Mouse (Mus musculus) CH12.LX (cell line): ENCODE measurements around the gene Atp6ap1. TPM values are rescaled to one million over a fixed set of nuclear protein-coding genes. Genes with fewer than 3 reads are reported as not detected.
A peak's percentile ranks its signal among the peaks of the same experiment; 100 is the strongest.

Source experiments
- DNase-seq: peaks from one replicate; pipeline ENCODE4 v3.0.0-alpha.2; 2013; ENCODE audit errors: extremely low read depth
- H3K27ac ChIP-seq: 2 replicates; pipeline ENCODE4 v1.5.1; 2012; ENCODE audit warnings: low read depth, mild to moderate bottlenecking, control low read depth, moderate library complexity; ENCODE audit not compliant: insufficient read depth
- H3K27me3 ChIP-seq: replicated peaks from 2 replicates; pipeline ENCODE3; 2012; ENCODE audit warnings: inconsistent platforms
- H3K36me3 ChIP-seq, 2 experiments: replicated peaks in 1 of 2; 2 replicates each; pipeline versions ENCODE3 to v1.6.1; 2012; ENCODE audit warnings: inconsistent platforms in 1 of 2, low read length in 1 of 2, mild to moderate bottlenecking in 1 of 2, mixed read lengths in 1 of 2, moderate library complexity in 1 of 2; ENCODE audit not compliant: control insufficient read depth in 1 of 2, insufficient read depth in 1 of 2
- H3K4me1 ChIP-seq, 2 experiments: 2 replicates each; pipeline ENCODE4 v1.6.1; 2012; ENCODE audit warnings: inconsistent platforms in 1 of 2, moderate library complexity in 1 of 2; ENCODE audit not compliant: insufficient read depth in 2 of 2, control insufficient read depth in 1 of 2
- H3K4me2 ChIP-seq: 2 replicates; pipeline ENCODE4 v1.6.1; 2012; ENCODE audit warnings: low read depth, mild to moderate bottlenecking, control low read depth; ENCODE audit not compliant: poor library complexity, insufficient read depth, severe bottlenecking
- H3K4me3 ChIP-seq, 3 experiments: fragments of 150-350 bp in 1 of 3; sonication (generic) in 1 of 3; replicated peaks in 1 of 3; 2 replicates each; pipeline versions ENCODE3 to v1.5.1; 2011 to 2012; ENCODE audit warnings: low read depth in 2 of 3, low read length in 2 of 3, mild to moderate bottlenecking in 2 of 3, moderate library complexity in 2 of 3, control low read depth in 1 of 3, improper control_type of control experiment in 1 of 3, inconsistent platforms in 1 of 3, mixed read lengths in 1 of 3; ENCODE audit not compliant: poor library complexity in 1 of 3
- H3K79me2 ChIP-seq: replicated peaks from 2 replicates; pipeline ENCODE4 v1.6.1; 2012; ENCODE audit warnings: mild to moderate bottlenecking, moderate library complexity; ENCODE audit not compliant: control insufficient read depth, poor library complexity, insufficient read depth, severe bottlenecking; ENCODE audit errors: extremely low read depth
- H3K9ac ChIP-seq: 2 replicates; pipeline ENCODE4 v1.6.1; 2012; ENCODE audit warnings: low read depth, mild to moderate bottlenecking, control low read depth, moderate library complexity; ENCODE audit not compliant: insufficient read depth
- H3K9me3 ChIP-seq: replicated peaks from 2 replicates; pipeline ENCODE3; 2012; ENCODE audit warnings: low read length, inconsistent platforms, mixed read lengths
- BHLHE40 ChIP-seq: IDR thresholded peaks from 2 replicates; pipeline ENCODE4 v1.6.1; 2011; ENCODE audit warnings: mild to moderate bottlenecking, low read depth, low read length, improper control_type of control experiment
- E2F4 ChIP-seq: IDR thresholded peaks from 2 replicates; pipeline ENCODE4 v1.6.1; 2011; ENCODE audit warnings: low read depth, low read length, improper control_type of control experiment; ENCODE audit not compliant: insufficient replicate concordance
- ELF1 ChIP-seq: IDR thresholded peaks from 2 replicates; pipeline ENCODE4 v1.6.1; 2014; ENCODE audit warnings: low read depth, mild to moderate bottlenecking, inconsistent platforms, low read length, improper control_type of control experiment
- ETS1 ChIP-seq: conservative IDR thresholded peaks from 2 replicates; pipeline ENCODE4 v1.6.1; 2012; ENCODE audit warnings: low read depth, mild to moderate bottlenecking, inconsistent platforms, low read length, improper control_type of control experiment, moderate library complexity
- HCFC1 ChIP-seq: IDR thresholded peaks from 2 replicates; pipeline ENCODE4 v1.6.1; 2012; ENCODE audit warnings: low read depth, mild to moderate bottlenecking, inconsistent platforms, low read length, improper control_type of control experiment
- JUN ChIP-seq: IDR thresholded peaks from 2 replicates; pipeline ENCODE4 v1.6.1; 2011; ENCODE audit warnings: low read depth, mild to moderate bottlenecking, low read length, improper control_type of control experiment, moderate library complexity; ENCODE audit not compliant: insufficient read depth
- KAT2A ChIP-seq: IDR thresholded peaks from 2 replicates; pipeline ENCODE4 v1.6.1; 2012; ENCODE audit warnings: low read length, improper control_type of control experiment, inconsistent platforms; ENCODE audit not compliant: insufficient replicate concordance
- MAFK ChIP-seq: IDR thresholded peaks from 2 replicates; pipeline ENCODE4 v1.6.1; 2011; ENCODE audit warnings: low read length, improper control_type of control experiment; ENCODE audit not compliant: insufficient replicate concordance
- MAZ ChIP-seq: IDR thresholded peaks from 2 replicates; pipeline ENCODE4 v1.6.1; 2012; ENCODE audit warnings: low read depth, mild to moderate bottlenecking, inconsistent platforms, low read length, improper control_type of control experiment, moderate library complexity
- MEF2A ChIP-seq: IDR thresholded peaks from 2 replicates; pipeline ENCODE4 v1.6.1; 2014; ENCODE audit warnings: low read depth, mild to moderate bottlenecking, inconsistent platforms, low read length, improper control_type of control experiment, borderline replicate concordance
- NELFE ChIP-seq: IDR thresholded peaks from 2 replicates; pipeline ENCODE4 v1.6.1; 2011; ENCODE audit warnings: low read depth, low read length, improper control_type of control experiment
- NRF1 ChIP-seq: IDR thresholded peaks from 2 replicates; pipeline ENCODE4 v1.6.1; 2014; ENCODE audit warnings: low read depth, mild to moderate bottlenecking, inconsistent platforms, low read length, improper control_type of control experiment, moderate library complexity
- POLR2A ChIP-seq: IDR thresholded peaks from 2 replicates; pipeline ENCODE4 v1.6.1; 2011; ENCODE audit warnings: low read depth, mild to moderate bottlenecking, improper control_type of control experiment, low read length
- SIN3A ChIP-seq: IDR thresholded peaks from 2 replicates; pipeline ENCODE4 v1.6.1; 2012; ENCODE audit warnings: low read length, improper control_type of control experiment, inconsistent platforms
- SMC3 ChIP-seq: IDR thresholded peaks from 2 replicates; pipeline ENCODE4 v1.6.1; 2011; ENCODE audit warnings: low read depth, low read length, improper control_type of control experiment
- TCF12 ChIP-seq: IDR thresholded peaks from 2 replicates; pipeline ENCODE4 v1.6.1; 2014; ENCODE audit warnings: low read depth, mild to moderate bottlenecking, inconsistent platforms, low read length, improper control_type of control experiment
- ZMIZ1 ChIP-seq: IDR thresholded peaks from 2 replicates; pipeline ENCODE4 v1.6.1; 2012; ENCODE audit warnings: low read depth, mild to moderate bottlenecking, inconsistent platforms, low read length, improper control_type of control experiment
- dilution Hi-C: fragments of 300-500 bp; cut with MboI; formaldehyde crosslinking; loops from 2 replicates; pipeline ENCODE4 v1.14.3; 2020; ENCODE audit warnings: low sequenced_read_pairs; ENCODE audit not compliant: extremely low pct_unique_long_range_greater_than_20kb, extremely low pct_ligation_motif_present
- in situ Hi-C: fragments of 300-500 bp; cut with MboI; formaldehyde crosslinking; loops from 3 replicates; pipeline ENCODE4 v1.14.3; 2019; ENCODE audit warnings: low sequenced_read_pairs, low pct_ligation_motif_present, low pct_unique_long_range_greater_than_20kb, mixed read lengths
- polyA plus RNA-seq: library from polyadenylated mRNA; unstranded; fragments of >175 nt; gene quantifications from 2 replicates; pipeline ENCODE4 v1.2.1, GENCODE M21; 2012; ENCODE audit warnings: low read depth; ENCODE audit not compliant: insufficient read length
- total RNA-seq, 2 experiments: library from RNA; depleted of rRNA; stranded (reverse); fragments of 300-350 nt in 1 of 2; fragments of >200 nt in 1 of 2; gene quantifications; 2 replicates each; pipeline ENCODE4 v1.2.3; 2012 to 2014

The Atp6ap1 gene
- total and polyA plus RNA-seq, 3 experiments, result 53.3 to 66.4 (median 53.8) TPM

- H3K9me3 ChIP-seq, result no peaks in the 10 kb centered on the region
- no peaks in the 10 kb centered on the region for H3K4me1 ChIP-seq
- H3K27me3 ChIP-seq, result no peaks in the 10 kb centered on the region
- peak; percentile 75 for DNase-seq
- no peaks in the 10 kb centered on the region for H3K36me3 ChIP-seq
- TF ChIP-seq NELFE (peak; percentile 71), MEF2A (no peak), BHLHE40 (no peak), NRF1 (peak; percentile 77), MAZ (peak; percentile 56; the same call in 1 of the 2 replicates), POLR2A (peak; percentile 71), MAFK (no peak), JUN (no peak), TCF12 (peak; percentile 62), SMC3 (no peak), ZMIZ1 (0 out of 2 replicates have a peak, but pooled peaks have one; percentile 44), E2F4 (no peak), SIN3A (0 out of 2 replicates have a peak, but pooled peaks have one; percentile 34), KAT2A (0 out of 2 replicates have a peak, but pooled peaks have one; percentile 17), ETS1 (no peak), HCFC1 (peak; percentile 51), ELF1 (peak; percentile 41; the same call in 1 of the 2 replicates)
- TF ChIP-seq, all 38 proteins: peak for 10
- dilution Hi-C loops, result no loop called here
- peak within 1 kb of the TSS; percentile 79 for H3K9ac ChIP-seq
- 0 out of 2 replicates have a peak within 1 kb of the TSS, but pooled peaks have one; percentile 27 for H3K27ac ChIP-seq
- in situ Hi-C loops, result no loop called here
- H3K4me3 ChIP-seq, result peak within 1 kb of the TSS; percentile 61 to 88 (median 68)
- H3K79me2 ChIP-seq, result 0 out of 2 replicates have a peak, but pooled peaks cover 4% of the 10 kb centered on the region
- peak within 1 kb of the TSS; percentile 44 for H3K4me2 ChIP-seq
Measured at GRCm38 (mm10) chrX:74353467-74353770, 56.5 kb downstream of the Atp6ap1 start, which contains the start of gene Lage3. Gene Lage3 (minus strand): TSS chrX:74353618.

Other genes with a start within 250 kb of the Atp6ap1 start
- not detected in 2 replicates for gene Opn1mw, start 169.6 kb upstream of the Atp6ap1 start, total RNA-seq (2012; rRNA removed)
- not detected in 2 replicates for gene Opn1mw, start 169.6 kb upstream of the Atp6ap1 start, total RNA-seq (2014; rRNA removed)
- not detected in 2 replicates for gene Opn1mw, start 169.6 kb upstream of the Atp6ap1 start, polyA plus RNA-seq
- gene Mecp2, start 161.7 kb upstream of the Atp6ap1 start, total RNA-seq (2012; rRNA removed), result 12.0 and 12.3 TPM in 2 replicates
- 9.9 and 12.2 TPM in 2 replicates for gene Mecp2, start 161.7 kb upstream of the Atp6ap1 start, total RNA-seq (2014; rRNA removed)
- 12.0 and 15.5 TPM in 2 replicates for gene Mecp2, start 161.7 kb upstream of the Atp6ap1 start, polyA plus RNA-seq
- not detected in 2 replicates for gene Tex28, start 129.3 kb upstream of the Atp6ap1 start, total RNA-seq (2012; rRNA removed)
- not detected in 2 replicates for gene Tex28, start 129.3 kb upstream of the Atp6ap1 start, total RNA-seq (2014; rRNA removed)
- gene Tex28, start 129.3 kb upstream of the Atp6ap1 start, polyA plus RNA-seq, result not detected in 2 replicates
- not detected in 2 replicates for gene Tktl1, start 119.8 kb upstream of the Atp6ap1 start, total RNA-seq (2012; rRNA removed)
- not detected in 2 replicates for gene Tktl1, start 119.8 kb upstream of the Atp6ap1 start, total RNA-seq (2014; rRNA removed)
- not detected in 2 replicates for gene Tktl1, start 119.8 kb upstream of the Atp6ap1 start, polyA plus RNA-seq
- gene Flna, start 47.3 kb upstream of the Atp6ap1 start, total RNA-seq (2012; rRNA removed), result 78.7 and 82.4 TPM in 2 replicates
- 56.8 and 70.2 TPM in 2 replicates for gene Flna, start 47.3 kb upstream of the Atp6ap1 start, total RNA-seq (2014; rRNA removed)
- 82.6 and 91.6 TPM in 2 replicates for gene Flna, start 47.3 kb upstream of the Atp6ap1 start, polyA plus RNA-seq
- 65.4 and 65.6 TPM in 2 replicates for gene Emd, start 42.4 kb upstream of the Atp6ap1 start, total RNA-seq (2012; rRNA removed)
- gene Emd, start 42.4 kb upstream of the Atp6ap1 start, total RNA-seq (2014; rRNA removed), result 80.1 and 99.4 TPM in 2 replicates
- 73.8 and 132 TPM in 2 replicates for gene Emd, start 42.4 kb upstream of the Atp6ap1 start, polyA plus RNA-seq
- 3,647 and 3,697 TPM in 2 replicates for gene Rpl10, start 26.3 kb upstream of the Atp6ap1 start, total RNA-seq (2012; rRNA removed)
- 3,137 and 3,420 TPM in 2 replicates for gene Rpl10, start 26.3 kb upstream of the Atp6ap1 start, total RNA-seq (2014; rRNA removed)
- 200 and 459 TPM in 2 replicates for gene Rpl10, start 26.3 kb upstream of the Atp6ap1 start, polyA plus RNA-seq
- 31.9 and 40.4 TPM in 2 replicates for gene Taz, start 15.2 kb upstream of the Atp6ap1 start, total RNA-seq (2012; rRNA removed)
- gene Taz, start 15.2 kb upstream of the Atp6ap1 start, total RNA-seq (2014; rRNA removed), result 29.2 and 31.6 TPM in 2 replicates
- 25.6 and 29.0 TPM in 2 replicates for gene Taz, start 15.2 kb upstream of the Atp6ap1 start, polyA plus RNA-seq
- gene Dnase1l1, start 14.8 kb upstream of the Atp6ap1 start, total RNA-seq (2012; rRNA removed), result 3.4 and 4.7 TPM in 2 replicates
- gene Dnase1l1, start 14.8 kb upstream of the Atp6ap1 start, total RNA-seq (2014; rRNA removed), result 3.8 and 5.1 TPM in 2 replicates
- 4.3 and 4.6 TPM in 2 replicates for gene Dnase1l1, start 14.8 kb upstream of the Atp6ap1 start, polyA plus RNA-seq
- gene Gdi1, start 7.9 kb downstream of the Atp6ap1 start, total RNA-seq (2012; rRNA removed), result 29.6 and 42.7 TPM in 2 replicates
- gene Gdi1, start 7.9 kb downstream of the Atp6ap1 start, total RNA-seq (2014; rRNA removed), result 32.4 and 37.0 TPM in 2 replicates
- 60.8 and 66.5 TPM in 2 replicates for gene Gdi1, start 7.9 kb downstream of the Atp6ap1 start, polyA plus RNA-seq
- gene Fam50a, start 15.9 kb downstream of the Atp6ap1 start, total RNA-seq (2012; rRNA removed), result 26.4 and 30.4 TPM in 2 replicates
- gene Fam50a, start 15.9 kb downstream of the Atp6ap1 start, total RNA-seq (2014; rRNA removed), result 8.3 TPM in 2 replicates
- 47.0 and 58.4 TPM in 2 replicates for gene Fam50a, start 15.9 kb downstream of the Atp6ap1 start, polyA plus RNA-seq
- 2.6 and 4.9 TPM in 2 replicates for gene Plxna3, start 32.0 kb downstream of the Atp6ap1 start, total RNA-seq (2012; rRNA removed)
- 1.4 and 2.0 TPM in 2 replicates for gene Plxna3, start 32.0 kb downstream of the Atp6ap1 start, total RNA-seq (2014; rRNA removed)
- 4.1 and 5.0 TPM in 2 replicates for gene Plxna3, start 32.0 kb downstream of the Atp6ap1 start, polyA plus RNA-seq
- gene Lage3, start 56.5 kb downstream of the Atp6ap1 start, total RNA-seq (2012; rRNA removed), result 57.9 and 68.6 TPM in 2 replicates
- 102 and 118 TPM in 2 replicates for gene Lage3, start 56.5 kb downstream of the Atp6ap1 start, total RNA-seq (2014; rRNA removed)
- gene Lage3, start 56.5 kb downstream of the Atp6ap1 start, polyA plus RNA-seq, result 56.8 and 67.4 TPM in 2 replicates
- 12.7 and 18.8 TPM in 2 replicates for gene Ubl4a, start 76.1 kb downstream of the Atp6ap1 start, total RNA-seq (2012; rRNA removed)
- 17.6 and 19.3 TPM in 2 replicates for gene Ubl4a, start 76.1 kb downstream of the Atp6ap1 start, total RNA-seq (2014; rRNA removed)
- 39.2 and 39.3 TPM in 2 replicates for gene Ubl4a, start 76.1 kb downstream of the Atp6ap1 start, polyA plus RNA-seq
- gene Slc10a3, start 76.3 kb downstream of the Atp6ap1 start, total RNA-seq (2012; rRNA removed), result 7.4 and 11.6 TPM in 2 replicates
- gene Slc10a3, start 76.3 kb downstream of the Atp6ap1 start, total RNA-seq (2014; rRNA removed), result 14.1 and 14.7 TPM in 2 replicates
- gene Slc10a3, start 76.3 kb downstream of the Atp6ap1 start, polyA plus RNA-seq, result 11.2 and 12.0 TPM in 2 replicates
- 8.7 and 12.5 TPM in 2 replicates for gene Fam3a, start 96.2 kb downstream of the Atp6ap1 start, total RNA-seq (2012; rRNA removed)
- 7.1 and 7.7 TPM in 2 replicates for gene Fam3a, start 96.2 kb downstream of the Atp6ap1 start, total RNA-seq (2014; rRNA removed)
- 8.3 and 12.3 TPM in 2 replicates for gene Fam3a, start 96.2 kb downstream of the Atp6ap1 start, polyA plus RNA-seq
- gene Ikbkg, start 96.2 kb downstream of the Atp6ap1 start, total RNA-seq (2012; rRNA removed), result 37.9 and 40.6 TPM in 2 replicates
- 25.0 and 26.4 TPM in 2 replicates for gene Ikbkg, start 96.2 kb downstream of the Atp6ap1 start, total RNA-seq (2014; rRNA removed)
- gene Ikbkg, start 96.2 kb downstream of the Atp6ap1 start, polyA plus RNA-seq, result 20.5 and 28.3 TPM in 2 replicates
- gene G6pdx, start 132.1 kb downstream of the Atp6ap1 start, total RNA-seq (2012; rRNA removed), result 35.9 and 41.0 TPM in 2 replicates
- gene G6pdx, start 132.1 kb downstream of the Atp6ap1 start, total RNA-seq (2014; rRNA removed), result 42.3 and 44.0 TPM in 2 replicates
- gene G6pdx, start 132.1 kb downstream of the Atp6ap1 start, polyA plus RNA-seq, result 61.8 and 70.5 TPM in 2 replicates
- 0.25 and 0.59 TPM in 2 replicates for gene Gm6880, start 184.3 kb downstream of the Atp6ap1 start, total RNA-seq (2012; rRNA removed)
- not detected in 2 replicates for gene Gm6880, start 184.3 kb downstream of the Atp6ap1 start, total RNA-seq (2014; rRNA removed)
- not detected in 2 replicates for gene Gm6880, start 184.3 kb downstream of the Atp6ap1 start, polyA plus RNA-seq